Mouse (Mus musculus): ENCODE results near the gene Tmem160.

The Tmem160 gene

DNA sequence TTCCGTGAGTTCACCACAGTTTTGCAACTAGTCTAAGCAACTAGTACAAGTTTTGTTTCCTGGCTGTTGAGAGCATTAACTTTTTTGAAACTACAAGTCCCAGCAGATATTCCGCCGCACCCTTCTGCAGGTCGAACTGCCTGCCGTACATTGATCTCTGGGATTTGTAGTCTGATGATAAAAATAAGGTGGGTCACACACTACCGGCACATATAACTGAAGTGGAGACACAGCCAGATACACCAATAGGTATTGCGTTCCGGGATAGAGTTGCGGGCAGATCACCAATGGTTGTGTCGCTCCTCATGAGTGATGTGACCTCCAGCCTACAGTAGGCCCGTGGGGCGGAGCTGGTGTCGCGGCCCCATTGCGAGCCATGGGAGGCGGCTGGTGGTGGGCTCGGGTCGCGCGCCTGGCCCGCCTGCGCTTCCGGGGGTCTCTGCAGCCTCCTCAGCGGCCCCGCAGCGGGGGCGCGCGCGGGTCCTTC, at the start of gene Tmem160:
Tmem160 (plus strand) TSS at position 193 of the 487 bp plus-strand sequence.
- peak; percentile 93 for DNase-seq

- no peak for DNase-seq
These were observed 49.3 kb upstream of the Tmem160 start for GRCm38 (mm10) chr7:16402968-16403948.

DNA sequence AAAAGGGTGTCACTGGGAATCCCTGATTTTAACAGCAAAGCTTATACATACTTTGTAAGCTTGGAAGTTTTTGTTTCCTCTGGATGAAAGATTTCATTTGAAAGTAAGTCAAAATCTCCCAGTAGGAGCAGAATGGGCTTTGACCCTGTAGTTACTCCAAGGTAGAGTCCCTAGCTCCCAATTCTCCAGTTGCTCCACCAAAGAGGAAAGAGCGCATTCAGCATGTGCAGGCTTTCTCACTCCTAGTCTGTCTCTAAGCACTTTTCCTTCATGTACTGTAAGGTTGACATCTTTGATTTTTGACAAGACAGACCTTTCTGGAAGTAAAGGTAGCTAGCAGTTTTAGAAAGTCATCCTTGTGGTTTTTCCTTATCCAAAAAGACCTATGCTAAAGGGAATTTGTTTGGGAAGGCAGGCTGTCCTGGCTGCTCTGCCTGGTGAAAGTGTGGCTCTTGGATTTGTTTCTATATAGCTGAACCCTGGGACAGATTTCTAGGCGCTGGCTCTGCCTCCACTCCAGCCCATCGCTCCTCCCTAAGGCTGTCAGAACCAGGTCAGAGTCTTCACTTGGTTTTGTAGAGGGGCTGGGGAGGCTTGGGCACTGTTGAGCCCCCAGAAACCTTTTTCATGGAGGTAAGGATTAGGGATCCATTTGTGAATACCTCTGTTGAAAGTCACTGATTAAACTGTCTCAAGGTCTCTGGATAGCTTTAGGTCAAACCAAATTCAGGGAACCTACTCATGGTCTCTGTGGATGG, 48.1 kb upstream of the Tmem160 start:
- DNase-seq = no peak

DNA sequence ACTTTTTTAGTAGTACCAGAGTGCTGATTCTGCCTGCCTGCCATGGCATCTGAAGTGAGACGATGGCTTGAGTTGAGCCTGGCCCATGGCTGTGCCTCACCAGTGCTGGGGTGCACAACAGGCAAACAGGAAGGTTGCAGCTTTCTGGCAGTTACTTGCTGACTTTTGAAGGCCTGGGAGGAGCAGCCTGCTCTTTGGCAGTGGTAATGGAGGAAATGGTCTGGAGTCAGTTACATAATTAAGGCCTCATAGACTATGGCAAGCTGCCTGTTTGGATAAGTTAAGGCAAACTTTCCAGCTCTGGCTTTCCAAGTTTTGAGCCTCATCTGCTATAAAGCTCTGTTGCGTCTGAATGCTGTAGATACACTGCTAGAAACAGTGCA, 47.5 kb upstream of the Tmem160 start:
- DNase-seq = no peak

GRCm38 (mm10) chr7:16405516-16406351, 46.8 kb upstream of the Tmem160 start:
- peak; percentile 44 for DNase-seq

- no peak for DNase-seq
These were observed 45.6 kb upstream of the Tmem160 start for GRCm38 (mm10) chr7:16406978-16407377.

- DNase-seq = no peak
These were observed 41.5 kb upstream of the Tmem160 start for GRCm38 (mm10) chr7:16411100-16411499.

- no peak for DNase-seq
These were observed 40.2 kb upstream of the Tmem160 start for GRCm38 (mm10) chr7:16412220-16412896.

DNA sequence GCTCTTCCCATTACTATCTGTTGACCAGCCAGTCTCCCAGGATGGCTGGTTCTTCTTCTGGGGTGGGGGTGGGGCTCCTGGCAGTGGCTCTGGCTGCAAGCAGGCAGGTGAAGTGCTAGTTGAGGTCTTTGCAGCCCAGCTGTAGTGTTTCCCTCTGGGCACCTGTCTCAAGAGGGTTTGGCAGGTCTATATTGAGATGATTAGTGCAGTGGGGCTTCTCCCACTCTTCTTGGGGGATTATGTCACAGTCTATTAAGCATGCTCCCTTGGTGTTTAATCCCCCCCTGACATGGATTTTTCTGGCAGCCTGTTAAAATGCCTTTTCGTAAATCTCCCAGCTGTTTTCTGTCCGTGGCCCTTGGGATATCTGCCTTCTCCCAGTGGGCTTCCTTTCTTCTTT, 39.6 kb upstream of the Tmem160 start:
- no peak for DNase-seq

GRCm38 (mm10) chr7:16415426-16415825, 37.2 kb upstream of the Tmem160 start:
- no peak for DNase-seq

- no peak for DNase-seq
These were observed 35.3 kb upstream of the Tmem160 start for GRCm38 (mm10) chr7:16417141-16417771.

DNA sequence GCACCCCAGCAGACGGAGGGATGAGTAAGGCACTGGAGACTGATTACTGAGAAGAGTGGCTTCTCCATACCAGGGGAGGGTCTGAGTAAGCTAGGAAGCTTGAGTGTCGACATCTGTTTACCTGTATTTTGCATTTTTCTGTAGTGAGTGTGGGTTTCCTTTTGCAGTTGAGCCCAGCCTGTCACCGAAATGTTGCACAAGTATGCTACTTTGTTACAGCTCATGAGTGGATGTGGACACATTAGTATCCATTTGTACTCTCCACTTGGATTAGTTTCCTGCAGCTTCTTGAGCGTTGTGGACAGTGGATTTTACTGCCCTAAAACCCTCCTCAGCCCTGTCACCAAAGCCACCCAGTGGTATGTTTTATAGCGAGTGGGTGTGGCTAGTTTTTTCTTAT, 33.9 kb upstream of the Tmem160 start:
- DNase-seq = no peak

GRCm38 (mm10) chr7:16420493-16421118, 32.0 kb upstream of the Tmem160 start:
- no peak for DNase-seq

GRCm38 (mm10) chr7:16422222-16422856, 30.2 kb upstream of the Tmem160 start:
- no peak for DNase-seq

DNA sequence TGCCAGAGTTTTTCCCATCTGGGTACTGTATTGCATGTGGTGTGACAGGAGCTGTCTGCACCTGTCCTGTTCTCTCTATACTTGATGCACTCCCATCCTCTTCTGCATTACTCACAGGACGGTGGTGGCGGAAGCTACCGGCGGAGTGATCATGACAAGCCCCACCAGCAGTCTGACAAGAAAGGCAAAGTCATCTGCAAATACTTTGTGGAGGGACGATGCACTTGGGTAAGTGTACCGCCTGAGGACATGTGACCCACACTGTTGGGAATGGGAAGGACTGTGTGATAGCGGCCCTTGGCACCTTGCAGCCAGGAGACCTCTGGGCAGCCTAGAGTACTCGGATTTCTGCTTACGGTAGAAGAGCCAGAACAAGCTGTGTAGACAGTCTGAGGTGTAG, 28.8 kb upstream of the Tmem160 start:
- DNase-seq = no peak

DNA sequence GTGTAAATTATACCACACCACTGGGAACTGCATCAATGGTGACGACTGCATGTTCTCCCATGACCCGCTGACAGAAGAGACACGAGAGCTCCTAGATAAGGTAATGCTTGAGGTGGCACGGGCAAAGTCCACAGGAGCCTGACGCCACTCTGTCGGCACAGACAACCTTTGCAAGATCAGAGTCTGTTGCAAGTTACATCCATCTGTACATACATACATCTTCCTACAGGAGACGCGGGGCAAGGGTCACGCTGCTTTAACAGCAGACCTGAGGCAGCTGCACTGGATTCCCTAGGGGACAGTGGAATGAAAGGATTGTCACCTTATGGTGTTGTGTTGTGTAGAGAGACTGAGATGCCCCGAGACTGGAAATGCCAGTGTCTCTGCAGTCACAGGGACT, 26.9 kb upstream of the Tmem160 start:
- no peak for DNase-seq

GRCm38 (mm10) chr7:16426129-16426729, 26.4 kb upstream of the Tmem160 start:
- peak; percentile 65 for DNase-seq

GRCm38 (mm10) chr7:16433352-16433971, 19.1 kb upstream of the Tmem160 start:
- no peak for DNase-seq

- DNase-seq = no peak
These were observed 17.5 kb upstream of the Tmem160 start for GRCm38 (mm10) chr7:16435088-16435487.

GRCm38 (mm10) chr7:16441241-16441640, 11.3 kb upstream of the Tmem160 start:
- DNase-seq = no peak

All from right cerebral cortex, adult 18-20 months (tissue).